Mouse (Mus musculus): ENCODE measurements around the gene Tbc1d12.

DNA sequence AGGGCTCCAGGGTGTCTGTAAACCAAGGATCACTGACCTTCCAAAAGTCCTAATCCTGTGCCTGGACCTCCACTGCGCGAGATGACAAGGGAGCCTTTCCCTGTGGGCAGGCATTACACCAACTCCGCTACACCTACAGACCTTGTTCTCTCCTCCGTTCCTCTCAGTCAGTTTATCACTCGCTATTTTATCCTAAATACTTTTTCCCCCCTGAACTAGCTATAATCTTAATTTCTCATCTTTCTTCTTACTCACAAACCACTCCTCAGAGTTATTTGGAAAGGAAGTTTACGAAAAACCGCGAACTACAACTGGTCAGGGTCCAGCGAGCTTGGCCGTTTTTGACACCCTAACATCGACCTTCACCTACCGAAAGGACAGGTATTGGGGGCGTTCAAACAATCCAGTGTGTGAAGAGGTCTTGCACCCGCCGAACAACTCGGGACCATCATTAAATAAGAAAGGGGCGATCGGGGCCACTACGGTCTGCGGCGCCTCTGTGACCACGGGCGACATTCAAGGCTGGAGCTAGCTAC lies 93.9 kb downstream of the Tbc1d12 start:
- TF ChIP-seq POLR2A (IDR thresholded peaks at IDR 0.05; ENCODE audit: insufficient read length, low read depth) (no peak), E2F4 (IDR thresholded peaks at IDR 0.05; ENCODE audit: insufficient read depth) (no peak), POLR2AphosphoS2 (IDR thresholded peaks at IDR 0.05; ENCODE audit: insufficient read length, low read depth) (no peak), MAX (IDR thresholded peaks at IDR 0.05; ENCODE audit: low read depth) (no peak), REST (IDR thresholded peaks at IDR 0.05; ENCODE audit: insufficient read depth, insufficient read length) (no peak), TCF12 (IDR thresholded peaks at IDR 0.05; ENCODE audit: insufficient read depth, poor library complexity, severe bottlenecking) (no peak), SRF (IDR thresholded peaks at IDR 0.05; ENCODE audit: control insufficient read depth, insufficient read length, low read depth) (no peak), USF1 (IDR thresholded peaks at IDR 0.05; ENCODE audit: low read depth) (no peak), TCF3 (IDR thresholded peaks at IDR 0.05; ENCODE audit: insufficient read length, low read depth) (no peak), MYOD1 (IDR thresholded peaks at IDR 0.05; ENCODE audit: control insufficient read depth in 1 of 3, insufficient read length in 2 of 3, low read depth in 2 of 3) (no peak), MYOG (IDR thresholded peaks at IDR 0.05; ENCODE audit: control insufficient read depth in 1 of 3, insufficient read depth in 1 of 3, insufficient read length in 2 of 3, low read depth in 2 of 3) (no peak), CEBPB (IDR thresholded peaks at IDR 0.05; ENCODE audit: insufficient read depth, poor library complexity, severe bottlenecking) (no peak)

All from myocyte (in vitro differentiated cells).